Mouse (Mus musculus): Measurements from ENCODE around the gene Tbx10. TPM values are rescaled to one million over a fixed set of nuclear protein-coding genes. Genes with fewer than 3 reads are reported as not detected.
"Not testable (repeated sequence)": the region's sequence is repeated elsewhere in the genome, so short reads cannot be mapped to it uniquely, and the experiment has no call there.

Tbx10 gene
- polyA plus RNA-seq, 1 experiment, result not detected

DNA sequence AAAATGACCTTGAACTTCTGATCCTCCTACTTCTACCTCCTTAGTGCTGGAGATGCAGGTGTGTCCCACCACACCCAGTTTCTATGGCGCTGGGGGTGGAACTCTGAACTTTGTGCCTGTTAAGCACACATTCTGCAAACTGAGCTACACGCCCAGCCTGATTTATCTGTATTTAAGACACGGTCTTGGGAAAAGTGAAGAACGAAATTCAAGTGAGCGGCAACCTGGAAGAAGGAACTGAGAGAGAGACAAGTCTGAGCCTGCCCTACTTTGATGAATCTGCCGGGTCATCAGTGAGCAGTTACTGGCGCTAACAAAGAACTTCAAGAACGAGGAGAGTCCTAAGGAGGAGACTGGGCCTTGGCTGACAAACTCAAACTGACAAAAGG lies 54.3 kb downstream of the Tbx10 start:
- no peak overlapping the region for H3K27ac ChIP-seq (ENCODE audit: insufficient read depth, low read length)
- no peaks in the 10 kb centered on the region for H3K4me1 ChIP-seq (ENCODE audit: control insufficient read depth, insufficient read depth, low read length)
- no peak overlapping the region for H3K4me3 ChIP-seq (ENCODE audit: insufficient read depth, low read length)
- TF ChIP-seq CTCF (IDR thresholded peaks at IDR 0.05; ENCODE audit: borderline replicate concordance, insufficient read depth, low read length), result no peak
- TF ChIP-seq POLR2A (IDR thresholded peaks at IDR 0.05; ENCODE audit: low read depth, low read length), result no peak

DNA sequence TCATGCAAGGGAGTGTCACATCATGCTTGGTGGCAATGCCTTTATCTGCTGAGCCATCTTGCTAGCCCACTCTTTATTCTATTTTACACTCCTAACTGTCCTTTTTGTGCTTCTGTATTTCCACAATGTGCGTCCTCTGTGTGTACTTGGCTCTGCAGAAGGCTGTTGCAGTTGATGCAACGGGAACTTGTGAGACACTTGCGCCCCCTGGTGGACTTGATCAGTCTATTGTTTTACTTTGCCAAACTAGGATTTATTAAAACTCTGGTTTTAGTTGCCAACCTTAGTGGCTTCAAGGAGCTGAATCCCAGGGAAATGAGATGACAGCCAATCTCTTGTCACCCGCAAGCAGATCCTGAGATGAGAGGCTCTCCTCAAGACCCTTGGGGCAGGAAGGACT lies 55.3 kb downstream of the Tbx10 start:
- Histone ChIP-seq H3K4me1 (ENCODE audit: control insufficient read depth, insufficient read depth, low read length) (0 out of 2 replicates have a peak, but pooled peaks cover 2% of the 10 kb centered on the region), H3K27ac (ENCODE audit: insufficient read depth, low read length) (no peak overlapping the region), H3K4me3 (ENCODE audit: insufficient read depth, low read length) (no peak overlapping the region)
- peak; percentile 48; the same call in 1 of the 2 replicates for TF ChIP-seq CTCF (IDR thresholded peaks at IDR 0.05; ENCODE audit: borderline replicate concordance, insufficient read depth, low read length)
- TF ChIP-seq POLR2A (IDR thresholded peaks at IDR 0.05; ENCODE audit: low read depth, low read length), result no peak

DNA sequence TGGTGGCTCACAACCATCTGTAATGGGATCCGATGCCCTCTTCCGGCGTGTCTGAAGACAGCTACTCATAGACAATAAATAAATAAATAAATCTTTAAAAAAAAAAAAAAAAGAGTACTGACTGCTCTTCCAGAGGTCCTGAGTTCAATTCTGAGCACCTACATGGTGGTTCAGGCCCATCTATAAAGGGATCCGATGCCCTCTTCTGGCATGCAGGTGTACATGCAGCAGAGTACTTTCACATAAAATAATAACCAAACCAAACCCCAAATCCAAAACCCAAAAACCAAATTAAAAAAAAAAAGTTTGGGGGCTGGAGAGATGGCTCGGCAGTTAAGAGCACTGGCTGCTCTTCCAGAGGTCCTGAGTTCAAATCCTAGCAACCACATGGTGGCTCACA lies 56.5 kb downstream of the Tbx10 start:
- H3K4me3 ChIP-seq (ENCODE audit: insufficient read depth, low read length); H3K4me1 ChIP-seq (ENCODE audit: control insufficient read depth, insufficient read depth, low read length); H3K27ac ChIP-seq (ENCODE audit: insufficient read depth, low read length): not testable (repeated sequence)

Other genes with a start within 250 kb of the Tbx10 start
- 36.9 and 47.1 TPM in 2 replicates for gene Kmt5b, start 225.3 kb upstream of the Tbx10 start, polyA plus RNA-seq (2011; ENCODE audit: insufficient read length, low read depth, missing spikeins)
- gene Chka, start 141.0 kb upstream of the Tbx10 start, polyA plus RNA-seq (2011; ENCODE audit: insufficient read length, low read depth, missing spikeins), result 48.4 and 65.0 TPM in 2 replicates
- gene Tcirg1, start 85.6 kb upstream of the Tbx10 start, polyA plus RNA-seq (2011; ENCODE audit: insufficient read length, low read depth, missing spikeins), result 56.8 and 60.7 TPM in 2 replicates
- 97.0 and 108 TPM in 2 replicates for gene Ndufs8, start 80.0 kb upstream of the Tbx10 start, polyA plus RNA-seq (2011; ENCODE audit: insufficient read length, low read depth, missing spikeins)
- gene Aldh3b1, start 62.9 kb upstream of the Tbx10 start, polyA plus RNA-seq (2011; ENCODE audit: insufficient read length, low read depth, missing spikeins), result 3.8 and 4.3 TPM in 2 replicates
- gene Unc93b1, start 57.6 kb upstream of the Tbx10 start, polyA plus RNA-seq (2011; ENCODE audit: insufficient read length, low read depth, missing spikeins), result 34.5 and 44.9 TPM in 2 replicates
- gene Aldh3b3, start 34.1 kb upstream of the Tbx10 start, polyA plus RNA-seq (2011; ENCODE audit: insufficient read length, low read depth, missing spikeins), result not detected in 2 replicates
- gene Aldh3b2, start 20.4 kb upstream of the Tbx10 start, polyA plus RNA-seq (2011; ENCODE audit: insufficient read length, low read depth, missing spikeins), result not detected in 2 replicates
- 4.9 and 7.7 TPM in 2 replicates for gene Acy3, start 6.2 kb upstream of the Tbx10 start, polyA plus RNA-seq (2011; ENCODE audit: insufficient read length, low read depth, missing spikeins)
- gene Nudt8, start 7.8 kb downstream of the Tbx10 start, polyA plus RNA-seq (2011; ENCODE audit: insufficient read length, low read depth, missing spikeins), result 18.5 and 19.7 TPM in 2 replicates
- 2.1 TPM in 2 replicates for gene Gm49405, start 7.9 kb downstream of the Tbx10 start, polyA plus RNA-seq (2011; ENCODE audit: insufficient read length, low read depth, missing spikeins)
- 2.1 and 3.2 TPM in 2 replicates for gene Doc2g, start 10.6 kb downstream of the Tbx10 start, polyA plus RNA-seq (2011; ENCODE audit: insufficient read length, low read depth, missing spikeins)
- gene Ndufv1, start 20.1 kb downstream of the Tbx10 start, polyA plus RNA-seq (2011; ENCODE audit: insufficient read length, low read depth, missing spikeins), result 64.3 and 74.1 TPM in 2 replicates
- gene Gstp1, start 45.2 kb downstream of the Tbx10 start, polyA plus RNA-seq (2011; ENCODE audit: insufficient read length, low read depth, missing spikeins), result 225 and 296 TPM in 2 replicates
- gene Gstp2, start 53.3 kb downstream of the Tbx10 start, polyA plus RNA-seq (2011; ENCODE audit: insufficient read length, low read depth, missing spikeins), result 1.7 and 3.1 TPM in 2 replicates
- not detected in 2 replicates for gene Gstp3, start 66.8 kb downstream of the Tbx10 start, polyA plus RNA-seq (2011; ENCODE audit: insufficient read length, low read depth, missing spikeins)
- not detected in 2 replicates for gene Cabp2, start 88.8 kb downstream of the Tbx10 start, polyA plus RNA-seq (2011; ENCODE audit: insufficient read length, low read depth, missing spikeins)
- gene Cdk2ap2, start 104.4 kb downstream of the Tbx10 start, polyA plus RNA-seq (2011; ENCODE audit: insufficient read length, low read depth, missing spikeins), result 25.1 and 32.1 TPM in 2 replicates
- 14.5 and 19.5 TPM in 2 replicates for gene Pitpnm1, start 107.2 kb downstream of the Tbx10 start, polyA plus RNA-seq (2011; ENCODE audit: insufficient read length, low read depth, missing spikeins)
- 63.9 and 72.7 TPM in 2 replicates for gene Aip, start 133.1 kb downstream of the Tbx10 start, polyA plus RNA-seq (2011; ENCODE audit: insufficient read length, low read depth, missing spikeins)
- gene Gpr152, start 147.0 kb downstream of the Tbx10 start, polyA plus RNA-seq (2011; ENCODE audit: insufficient read length, low read depth, missing spikeins), result not detected in 2 replicates
- not detected in 2 replicates for gene Cabp4, start 151.3 kb downstream of the Tbx10 start, polyA plus RNA-seq (2011; ENCODE audit: insufficient read length, low read depth, missing spikeins)
- gene Coro1b, start 155.9 kb downstream of the Tbx10 start, polyA plus RNA-seq (2011; ENCODE audit: insufficient read length, low read depth, missing spikeins), result 143 and 179 TPM in 2 replicates
- 0.50 TPM in 1 of 2 replicates, not detected in the other for gene Ptprcap, start 160.9 kb downstream of the Tbx10 start, polyA plus RNA-seq (2011; ENCODE audit: insufficient read length, low read depth, missing spikeins)
- gene Rps6kb2, start 170.6 kb downstream of the Tbx10 start, polyA plus RNA-seq (2011; ENCODE audit: insufficient read length, low read depth, missing spikeins), result 18.7 and 35.9 TPM in 2 replicates
- gene Carns1, start 182.7 kb downstream of the Tbx10 start, polyA plus RNA-seq (2011; ENCODE audit: insufficient read length, low read depth, missing spikeins), result 3.3 and 4.4 TPM in 2 replicates
- gene Tbc1d10c, start 198.5 kb downstream of the Tbx10 start, polyA plus RNA-seq (2011; ENCODE audit: insufficient read length, low read depth, missing spikeins), result 0.25 and 0.42 TPM in 2 replicates
- 327 and 340 TPM in 2 replicates for gene Ppp1ca, start 199.3 kb downstream of the Tbx10 start, polyA plus RNA-seq (2011; ENCODE audit: insufficient read length, low read depth, missing spikeins)
- gene Rad9a, start 208.9 kb downstream of the Tbx10 start, polyA plus RNA-seq (2011; ENCODE audit: insufficient read length, low read depth, missing spikeins), result 25.5 and 32.3 TPM in 2 replicates
- gene Clcf1, start 221.5 kb downstream of the Tbx10 start, polyA plus RNA-seq (2011; ENCODE audit: insufficient read length, low read depth, missing spikeins), result 15.2 and 16.8 TPM in 2 replicates
- not detected in 2 replicates for gene AC109138.7, start 221.6 kb downstream of the Tbx10 start, polyA plus RNA-seq (2011; ENCODE audit: insufficient read length, low read depth, missing spikeins)
- gene Pold4, start 239.1 kb downstream of the Tbx10 start, polyA plus RNA-seq (2011; ENCODE audit: insufficient read length, low read depth, missing spikeins), result 55.2 and 55.8 TPM in 2 replicates